Mouse (Mus musculus) cerebellum, adult 8-10 months (tissue): Measurements from ENCODE around the gene Gm49721.
"Not testable (repeated sequence)": the region's sequence is repeated elsewhere in the genome, so short reads cannot be mapped to it uniquely, and the experiment has no call there.

Source experiments
- DNase-seq: peaks from one replicate; pipeline ENCODE4 v3.0.0; 2022

Gm49721 gene

DNA sequence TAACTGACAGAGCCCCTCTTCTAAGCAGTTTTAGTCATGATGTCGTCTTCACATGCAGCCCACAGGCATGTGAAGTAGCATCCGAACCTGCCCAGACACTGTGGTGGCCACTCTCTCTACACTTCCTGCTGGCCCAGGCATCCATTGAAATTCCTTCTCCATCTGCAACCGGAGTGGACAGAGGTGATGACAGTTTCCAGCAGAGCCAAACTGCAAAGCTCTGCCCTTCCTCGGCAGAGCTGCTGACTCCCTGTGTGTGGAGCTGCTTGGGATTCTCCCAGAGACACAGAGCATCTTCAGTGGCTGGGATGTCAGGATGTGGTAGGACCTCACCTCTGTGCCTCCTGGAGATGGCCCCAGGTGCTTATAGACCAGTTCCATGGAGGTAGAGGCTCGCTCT lies 105.8 kb downstream of the Gm49721 start:
- DNase-seq, result not testable (repeated sequence)

DNA sequence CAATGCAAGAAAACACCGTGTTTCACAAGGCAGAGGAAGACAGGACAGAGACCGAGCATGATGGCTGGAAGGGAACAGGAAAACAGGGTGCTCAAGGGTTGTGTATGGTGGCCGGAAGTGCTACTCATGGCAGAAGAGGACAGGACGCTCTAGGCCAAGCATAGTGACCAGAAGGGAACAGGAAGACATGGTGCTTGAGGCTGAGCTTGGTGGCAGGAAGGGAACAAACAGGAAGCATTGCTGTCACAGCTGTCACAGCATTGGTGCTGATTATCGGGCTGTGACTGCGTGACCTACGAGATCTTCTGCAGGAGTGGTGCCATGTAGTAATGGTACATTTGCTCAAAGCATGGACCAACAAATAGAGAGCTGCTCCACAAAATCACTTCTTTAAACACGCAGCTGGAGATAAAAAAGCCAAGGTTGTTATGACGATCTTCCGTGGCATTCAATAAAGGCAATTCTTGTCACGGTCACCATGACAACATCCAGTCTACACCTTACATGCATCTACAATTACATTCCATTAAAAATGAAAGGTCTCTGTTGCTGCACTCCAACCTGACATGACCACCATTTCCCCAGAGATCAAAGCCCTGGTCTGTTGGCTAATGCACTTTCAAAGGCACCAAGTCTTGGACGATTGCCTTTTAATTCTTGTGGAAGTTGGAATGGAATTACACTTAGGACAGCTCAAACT lies 106.9 kb downstream of the Gm49721 start:
- not testable (repeated sequence) for DNase-seq

GRCm38 (mm10) chr17:7086836-7087235 lies 108.1 kb downstream of the Gm49721 start:
- not testable (repeated sequence) for DNase-seq
